Mouse (Mus musculus): ENCODE measurements around the gene Rnf166.

DNA sequence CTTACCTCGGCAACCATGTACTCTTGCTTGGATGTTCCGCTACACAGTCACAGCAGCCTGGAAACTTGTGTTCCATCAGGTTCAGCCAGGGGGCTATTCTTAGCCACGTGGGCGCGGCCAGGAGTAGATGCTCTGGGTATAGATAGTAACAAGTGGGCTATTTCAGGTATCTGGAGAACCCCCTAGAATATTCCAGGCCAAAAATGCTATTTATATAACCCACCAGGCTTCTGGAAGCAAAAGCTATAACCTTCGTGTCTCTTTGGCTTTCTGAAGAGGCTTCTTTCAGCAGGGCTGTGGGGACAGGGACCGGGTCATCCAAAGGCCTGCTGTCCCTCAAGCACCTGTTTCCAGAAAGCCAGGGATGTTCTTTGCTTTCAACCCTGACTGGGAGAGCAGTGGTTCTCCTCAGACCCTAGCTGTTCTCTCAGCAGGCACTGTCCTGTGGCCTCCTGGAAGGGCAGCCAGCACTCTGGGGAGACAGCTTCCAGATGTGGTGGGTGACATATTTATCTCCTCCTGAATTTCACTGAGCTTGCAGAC, 24.6 kb downstream of the Rnf166 start:
- TF ChIP-seq POLR2A (IDR thresholded peaks at IDR 0.05; ENCODE audit: low read depth, low read length) (no peak), CTCF (IDR thresholded peaks at IDR 0.05; ENCODE audit: extremely low read depth, insufficient read depth, insufficient read length, insufficient replicate concordance) (no peak)

Measured in spleen, adult 2 months (tissue).